Mouse (Mus musculus): ENCODE measurements at regions not wholly inside any gene's neighbourhood (a gene's known extent, or its start where the extent isn't known, plus 50 kb on each side); places are given as distances from the start of the nearest gene placed in this dataset.
"Not testable (repeated sequence)": the region's sequence is repeated elsewhere in the genome, so short reads cannot be mapped to it uniquely, and the experiment has no call there.

DNA sequence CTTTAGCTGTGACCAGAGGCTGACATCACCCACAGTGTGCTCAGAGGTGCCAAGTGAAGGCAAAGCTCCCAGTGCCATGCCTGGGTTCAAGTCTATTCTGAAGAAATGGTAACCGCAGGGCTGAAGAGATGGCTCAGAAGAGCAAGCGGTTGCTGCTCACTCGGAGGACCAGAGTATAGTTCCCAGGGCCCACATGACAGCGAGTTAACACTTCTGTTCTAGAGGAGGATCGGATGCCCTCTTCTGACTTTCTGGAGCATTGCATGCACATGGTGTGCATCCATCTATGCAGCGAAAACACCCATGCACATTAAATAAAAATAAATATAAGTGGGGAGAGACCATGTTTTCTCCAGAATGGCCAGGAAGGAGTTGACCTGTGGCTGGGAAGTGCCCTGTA, 209.5 kb downstream of the Sorl1 start:
- no peak for ATAC-seq (replicated peaks; ENCODE audit: low read depth, poor library complexity, severe bottlenecking)

DNA sequence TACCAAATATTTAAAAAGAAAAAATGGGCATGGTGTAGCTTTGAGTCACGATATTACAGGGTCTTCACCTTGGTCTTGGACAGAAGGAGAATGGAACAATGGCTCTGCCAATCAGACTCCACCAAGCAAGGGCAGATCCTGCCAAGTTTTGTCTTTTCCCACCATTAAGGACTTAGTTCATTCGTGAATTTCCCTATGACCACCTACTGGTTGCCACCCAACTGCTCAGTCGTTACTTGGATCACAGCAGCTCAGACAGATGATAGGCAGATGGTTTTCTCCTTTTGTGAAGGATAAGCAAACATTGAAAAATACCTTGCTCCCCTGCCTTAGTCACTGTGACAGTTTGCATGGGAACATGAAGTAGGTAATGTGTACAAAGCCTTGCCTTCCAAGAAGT, 210.2 kb downstream of the Sorl1 start:
- ATAC-seq (replicated peaks; ENCODE audit: low read depth, poor library complexity, severe bottlenecking): no peak

DNA sequence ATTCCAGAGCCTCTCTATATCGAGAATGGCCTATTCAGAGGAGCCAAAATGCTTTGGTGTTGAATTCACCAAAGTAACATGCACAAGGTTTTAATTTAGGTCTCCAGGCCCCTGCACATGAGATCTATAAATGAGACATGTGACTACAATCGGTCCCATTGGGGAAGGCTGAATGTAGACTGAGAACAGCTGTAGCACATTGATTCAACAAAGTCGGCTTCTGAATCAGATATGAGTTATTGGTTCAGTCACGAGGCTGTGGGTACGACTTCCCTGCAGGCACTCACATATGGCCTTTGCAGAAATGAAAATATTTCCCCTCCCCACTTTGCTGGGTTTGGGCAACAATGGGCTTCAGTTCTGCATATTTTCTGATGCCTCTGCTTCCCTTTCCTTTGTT, 211.6 kb downstream of the Sorl1 start:
- ATAC-seq (replicated peaks; ENCODE audit: low read depth, poor library complexity, severe bottlenecking): no peak

DNA sequence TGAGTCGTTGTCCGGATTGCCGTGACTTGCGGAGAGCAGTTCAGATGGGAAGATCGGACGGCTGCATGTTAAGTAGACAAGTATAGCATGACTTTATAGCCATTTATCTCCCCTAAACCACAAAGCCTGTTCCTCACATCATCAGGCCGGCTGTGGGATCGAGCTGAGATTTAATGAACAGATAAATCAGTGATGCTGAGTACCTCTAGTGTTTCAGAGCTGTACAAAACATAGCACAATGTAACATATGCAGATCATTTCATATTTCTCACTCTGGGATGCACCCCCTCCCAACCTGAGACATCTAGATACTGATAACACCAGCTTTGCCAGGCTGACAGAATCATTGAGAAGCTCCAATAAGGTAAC, 223.5 kb downstream of the Sorl1 start:
- no peak for ATAC-seq (replicated peaks; ENCODE audit: low read depth, poor library complexity, severe bottlenecking)

DNA sequence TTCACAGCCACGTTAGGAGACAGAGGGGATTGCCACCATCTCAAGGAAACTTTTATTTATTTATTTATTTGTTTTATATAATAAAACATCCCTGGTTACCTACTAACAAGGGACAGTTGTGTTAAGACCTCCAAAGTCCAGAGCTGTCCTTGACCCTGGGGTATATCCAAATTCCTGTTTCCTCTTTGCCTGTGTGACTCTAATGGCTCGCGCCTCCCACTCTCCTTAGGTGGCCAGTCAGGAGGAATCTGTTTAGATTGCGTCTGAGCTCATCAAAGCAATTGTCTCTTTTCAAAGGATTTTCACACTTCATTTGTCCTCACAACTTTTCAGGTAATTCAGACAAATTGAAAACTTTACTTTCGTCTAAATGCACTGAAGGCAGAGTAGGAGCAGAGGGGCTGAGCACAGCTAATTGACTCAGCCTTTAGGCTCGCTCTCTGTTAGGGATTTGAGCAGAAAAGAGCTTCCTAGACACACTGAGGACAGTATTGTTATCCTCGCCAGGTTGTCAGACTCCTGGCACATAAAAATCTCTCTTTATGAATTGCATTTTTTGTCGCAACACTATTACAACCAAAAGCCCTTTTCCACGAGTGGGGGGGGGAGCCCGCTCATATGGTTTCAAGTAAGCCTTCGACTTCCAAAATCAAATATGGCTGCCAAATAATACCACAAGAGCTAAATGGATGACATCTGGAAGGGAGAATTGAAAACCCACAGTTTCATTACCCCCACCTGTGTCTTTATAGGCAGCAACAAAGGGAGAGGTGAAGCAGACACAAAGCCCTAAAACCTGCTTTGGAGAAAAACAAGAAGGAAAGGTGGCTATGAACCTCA, 224.1 kb downstream of the Sorl1 start:
- no peak for ATAC-seq (replicated peaks; ENCODE audit: low read depth, poor library complexity, severe bottlenecking)

DNA sequence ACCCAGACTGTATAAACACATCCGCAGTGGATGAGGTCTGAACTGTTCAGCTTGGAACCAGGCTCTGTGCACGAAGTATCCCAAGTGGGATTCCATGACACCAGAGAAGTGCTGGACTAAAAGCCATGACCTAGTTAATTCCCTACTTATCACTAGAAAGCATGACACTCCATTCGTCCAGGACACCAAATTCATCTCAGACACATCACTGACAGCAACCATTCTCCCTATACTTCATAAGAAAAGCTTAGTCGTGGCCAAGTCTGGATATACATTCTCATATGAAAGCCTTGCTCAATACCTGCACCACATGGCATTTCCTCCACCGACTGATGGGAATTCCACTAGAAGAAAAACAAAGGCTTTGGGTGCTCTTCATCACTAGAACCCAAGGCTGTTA, 229.0 kb downstream of the Sorl1 start:
- ATAC-seq (replicated peaks; ENCODE audit: low read depth, poor library complexity, severe bottlenecking): no peak

DNA sequence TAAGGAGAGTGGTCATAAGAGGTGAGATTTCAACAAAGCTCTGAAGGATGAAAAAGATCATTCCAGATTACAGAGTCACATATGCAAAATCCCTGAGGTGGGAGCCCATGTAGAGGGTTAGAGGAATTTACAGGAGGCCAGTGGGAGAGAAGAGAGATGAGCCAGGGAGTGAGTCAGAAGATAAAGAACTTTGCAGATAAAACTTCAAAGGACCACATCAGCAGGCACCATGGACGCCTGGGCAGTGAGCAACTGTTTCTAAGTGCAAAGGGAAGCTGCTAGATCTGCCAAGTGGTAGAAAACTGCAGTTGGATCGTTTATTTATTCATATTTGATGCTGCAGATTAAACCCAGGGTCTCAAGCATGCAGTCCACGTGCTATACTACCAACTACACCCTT, 231.3 kb downstream of the Sorl1 start:
- no peak for ATAC-seq (replicated peaks; ENCODE audit: low read depth, poor library complexity, severe bottlenecking)

DNA sequence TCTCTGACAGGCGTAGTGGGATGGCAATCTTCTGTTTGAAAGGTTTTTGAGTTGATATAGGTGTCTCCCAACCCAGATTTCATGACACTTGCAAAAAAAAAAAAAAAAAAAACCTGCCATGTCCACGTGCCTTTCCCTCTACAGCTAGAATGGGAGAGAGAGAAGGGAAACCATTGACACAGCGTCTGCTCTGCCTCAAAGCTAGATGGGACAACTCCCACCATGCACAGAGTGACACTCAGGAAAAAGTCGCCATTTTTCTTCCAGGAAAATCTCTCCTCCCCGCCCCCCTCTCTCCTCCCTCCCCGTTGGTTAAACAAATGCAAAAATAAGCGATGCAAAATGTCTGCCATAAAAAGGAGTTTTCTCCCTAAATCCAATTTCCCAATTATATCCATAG, 232.9 kb downstream of the Sorl1 start:
- no peak for ATAC-seq (replicated peaks; ENCODE audit: low read depth, poor library complexity, severe bottlenecking)

DNA sequence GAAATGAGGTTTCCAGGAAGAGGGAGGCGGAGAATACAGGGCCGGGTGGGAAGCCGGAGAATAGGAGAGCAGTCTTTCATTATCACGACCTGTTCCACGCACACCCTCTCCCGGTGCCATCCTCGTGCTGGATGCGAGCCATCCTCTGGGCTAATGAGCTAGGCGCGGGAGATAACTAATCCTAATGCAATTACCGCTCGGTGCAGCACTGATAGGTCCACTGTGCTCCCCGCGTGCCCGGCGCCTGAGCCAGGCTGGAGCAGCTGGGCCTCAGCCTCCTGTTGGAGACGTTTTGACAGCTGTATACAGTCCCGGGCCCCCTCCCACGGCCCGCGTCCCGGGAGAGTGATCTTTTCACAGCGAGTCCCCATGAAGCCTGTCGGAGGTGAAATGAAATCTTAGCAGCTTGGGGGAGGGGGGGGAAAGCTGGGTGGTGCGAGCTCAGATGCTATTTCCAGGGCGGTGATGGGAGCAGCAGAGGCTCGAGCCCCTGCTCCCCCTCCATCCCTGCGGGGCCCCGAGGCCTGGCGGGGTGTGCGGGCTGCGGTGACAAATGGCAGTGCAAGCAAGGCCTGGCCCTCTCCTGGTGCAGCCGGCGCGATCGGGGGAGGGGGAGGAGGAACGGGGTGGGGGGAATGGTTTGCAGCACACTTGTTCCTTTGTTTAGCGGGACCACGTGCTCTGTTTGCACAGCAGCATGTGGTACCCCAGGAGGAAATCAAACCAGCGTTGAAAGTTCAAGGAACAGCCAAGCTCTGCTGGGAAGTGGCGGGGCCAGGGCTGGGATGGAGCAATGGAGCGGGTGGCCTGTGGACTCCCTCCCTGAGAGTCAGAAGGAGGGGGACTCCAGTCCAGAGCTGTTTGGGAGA, 233.6 kb downstream of the Sorl1 start:
- ATAC-seq (replicated peaks; ENCODE audit: low read depth, poor library complexity, severe bottlenecking): 0 out of 2 replicates have a peak, but pooled peaks have one; percentile 22

DNA sequence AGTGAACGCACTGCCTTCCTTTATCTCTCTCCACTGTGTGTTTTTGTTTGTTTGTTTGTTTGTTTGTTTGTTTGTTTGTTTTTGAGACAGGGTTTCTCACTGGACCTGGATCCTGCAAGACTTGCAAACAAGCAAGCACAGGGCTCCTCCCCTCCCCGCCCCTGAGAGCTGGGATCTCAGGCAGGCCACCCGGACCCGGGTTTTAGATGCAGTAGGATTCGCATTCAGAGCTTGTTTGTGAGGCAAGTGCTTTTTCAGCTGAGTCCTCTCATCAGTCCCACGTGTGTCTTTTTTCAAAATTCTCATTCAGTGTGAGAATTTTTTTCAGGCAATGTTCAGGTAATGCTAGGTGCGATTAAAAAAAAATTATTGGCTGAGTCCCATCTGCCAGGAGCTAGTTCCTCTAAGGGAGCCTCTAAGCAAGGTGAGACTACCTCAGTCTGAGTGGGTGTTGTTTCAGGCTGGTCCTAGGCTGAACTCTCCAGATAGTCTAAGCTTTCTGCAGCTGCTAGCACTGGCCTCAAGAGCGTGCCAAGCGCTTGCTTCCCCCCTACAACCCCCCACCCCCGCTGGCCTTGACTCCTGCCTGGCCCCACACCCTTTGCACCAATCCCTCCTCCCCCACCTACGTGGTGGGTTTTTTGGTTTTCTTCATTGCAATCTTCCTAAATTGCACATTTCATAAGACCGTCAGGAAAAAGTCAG, 234.4 kb downstream of the Sorl1 start:
- ATAC-seq (replicated peaks; ENCODE audit: low read depth, poor library complexity, severe bottlenecking): 0 out of 2 replicates have a peak, but pooled peaks have one; percentile 15

DNA sequence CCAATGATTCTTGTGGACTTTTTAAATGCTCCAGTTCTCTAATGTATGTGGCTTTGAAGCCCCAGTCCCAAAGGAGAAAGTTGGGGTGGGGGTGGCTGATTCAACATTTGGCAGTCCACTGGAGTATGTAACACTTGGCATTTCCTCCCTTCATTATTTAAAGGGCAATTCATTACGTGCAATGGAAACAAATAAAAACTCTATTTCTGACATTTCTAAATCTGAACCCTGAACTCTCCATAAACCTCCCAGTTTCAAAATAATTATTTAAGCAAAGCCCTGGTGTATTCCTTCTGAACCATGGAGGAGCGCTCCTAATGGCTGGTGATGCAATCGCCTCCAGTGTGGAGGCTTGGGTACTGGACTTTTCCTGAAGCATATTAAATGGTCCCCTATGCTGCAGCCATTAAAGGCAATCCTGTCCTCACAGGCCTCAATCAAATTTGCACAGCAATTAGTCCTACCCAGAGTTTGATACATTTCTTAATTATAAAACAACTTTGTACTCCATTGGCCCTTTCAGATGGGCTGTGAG, 235.4 kb downstream of the Sorl1 start:
- no peak for ATAC-seq (replicated peaks; ENCODE audit: low read depth, poor library complexity, severe bottlenecking)

DNA sequence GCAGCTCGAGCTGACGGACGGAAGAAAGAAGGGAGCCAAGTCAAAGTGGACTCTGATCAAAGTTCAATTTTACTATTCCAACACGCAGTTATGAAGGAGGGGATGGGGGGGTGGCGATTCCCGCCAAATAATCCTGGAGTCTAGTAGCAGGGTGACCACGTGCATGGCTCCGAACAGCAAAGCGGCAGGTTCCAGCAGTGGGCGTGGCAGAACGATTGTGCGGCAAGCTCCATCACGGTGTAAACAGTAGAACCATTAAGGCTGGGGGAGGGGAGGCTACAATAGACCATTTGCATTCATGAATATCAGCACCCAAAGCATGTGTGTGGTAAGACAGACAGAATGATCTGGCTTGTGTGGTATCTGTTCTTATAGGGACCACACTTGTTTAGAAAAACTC, 237.6 kb downstream of the Sorl1 start:
- ATAC-seq (replicated peaks; ENCODE audit: low read depth, poor library complexity, severe bottlenecking): not testable (repeated sequence)

DNA sequence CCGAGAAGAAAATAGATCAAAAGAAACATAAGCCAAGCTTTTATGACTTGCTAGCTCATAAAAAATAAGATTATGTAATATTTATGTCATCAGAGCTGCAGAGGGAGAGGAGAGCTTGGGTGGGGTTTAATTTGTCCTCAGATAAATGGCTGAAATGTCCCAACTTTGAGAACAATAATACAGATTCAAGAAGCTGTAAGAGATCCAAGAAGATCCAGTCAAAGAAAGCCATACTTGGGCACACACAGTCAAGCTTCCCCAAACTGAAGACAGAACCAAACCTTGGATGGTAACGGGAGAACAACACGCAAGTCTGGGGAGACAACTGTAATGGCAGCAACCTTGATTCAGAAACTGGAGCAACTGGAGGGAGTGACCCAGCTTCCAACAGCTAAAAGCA, 243.6 kb downstream of the Sorl1 start:
- no peak for ATAC-seq (replicated peaks; ENCODE audit: low read depth, poor library complexity, severe bottlenecking)

DNA sequence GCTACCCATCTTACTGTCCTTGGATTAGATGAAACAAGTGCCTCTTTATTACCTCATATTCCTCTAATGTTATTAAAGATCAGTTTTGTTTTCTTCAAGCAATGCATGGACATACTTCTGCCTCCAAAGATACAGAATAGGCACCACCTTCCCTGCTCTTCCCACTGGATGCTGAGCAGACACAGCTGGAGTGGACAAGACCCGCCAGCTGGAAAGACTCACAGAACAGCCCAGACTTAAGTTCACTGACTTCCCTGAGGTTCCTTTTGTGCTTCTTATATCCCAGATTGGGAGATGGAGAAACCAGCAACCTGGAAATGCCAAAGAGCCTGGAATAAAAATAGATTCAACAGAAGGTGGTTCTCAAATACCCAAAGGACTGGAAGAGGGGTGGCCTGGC, 245.0 kb downstream of the Sorl1 start:
- no peak for ATAC-seq (replicated peaks; ENCODE audit: low read depth, poor library complexity, severe bottlenecking)

DNA sequence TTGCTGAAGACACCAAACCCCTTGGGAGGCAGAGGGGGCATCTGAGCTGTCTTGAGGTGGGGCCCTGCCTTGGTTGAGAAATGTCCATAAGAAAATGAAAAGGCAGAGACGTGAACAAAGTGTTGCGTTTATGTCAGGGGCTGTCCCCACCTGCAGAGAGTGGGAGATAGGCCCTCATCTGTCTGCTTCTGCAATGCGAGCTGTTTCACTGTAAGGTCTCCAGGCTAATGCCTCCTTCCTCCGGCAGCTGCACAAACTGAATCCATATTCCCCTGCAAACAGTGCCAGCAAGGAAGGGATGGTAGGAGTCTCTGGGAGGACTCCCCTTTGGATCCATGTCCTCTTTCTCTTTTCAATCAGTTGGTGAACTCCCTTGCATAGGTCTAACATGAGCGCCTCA, 263.0 kb downstream of the Sorl1 start:
- ATAC-seq (replicated peaks; ENCODE audit: low read depth, poor library complexity, severe bottlenecking): no peak

DNA sequence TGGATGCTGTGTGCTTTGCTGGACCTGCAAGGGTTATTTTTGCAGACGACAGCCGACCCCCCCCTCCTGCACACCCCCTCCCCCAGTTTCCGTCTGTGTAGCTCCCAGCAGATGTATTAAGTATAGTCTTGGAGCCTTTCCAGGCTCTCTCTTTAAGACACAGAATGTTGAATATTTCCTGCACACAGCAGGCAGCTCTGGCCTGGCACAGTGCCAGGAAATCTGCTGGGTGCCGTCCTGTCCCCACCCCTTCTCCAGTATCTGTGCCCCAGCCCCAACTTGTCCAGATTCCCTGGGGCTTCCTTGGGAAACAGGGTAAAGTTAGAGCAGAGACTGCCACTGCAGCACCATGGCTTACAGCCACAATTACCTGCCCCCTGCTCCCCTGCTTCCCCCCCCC, 263.4 kb downstream of the Sorl1 start:
- no peak for ATAC-seq (replicated peaks; ENCODE audit: low read depth, poor library complexity, severe bottlenecking)

DNA sequence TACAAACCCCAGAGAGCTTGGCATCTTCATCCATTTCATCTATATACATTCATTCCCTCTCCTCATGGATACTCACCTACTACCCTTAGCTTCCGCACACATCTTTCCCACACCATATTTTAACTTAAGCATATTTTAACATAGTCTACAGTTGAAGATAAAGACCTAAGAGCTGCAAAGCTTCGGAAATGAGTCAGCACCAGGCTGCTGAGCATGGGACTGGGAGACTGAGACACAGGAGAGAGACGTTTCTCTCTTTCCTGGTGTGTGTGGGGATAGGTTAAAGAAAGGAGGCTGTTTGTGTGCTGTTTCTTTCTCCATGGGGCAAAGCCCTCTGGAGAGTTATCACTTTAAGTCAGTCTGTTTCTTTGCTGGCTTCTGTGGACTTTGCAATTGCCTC, 264.3 kb downstream of the Sorl1 start:
- no peak for ATAC-seq (replicated peaks; ENCODE audit: low read depth, poor library complexity, severe bottlenecking)

DNA sequence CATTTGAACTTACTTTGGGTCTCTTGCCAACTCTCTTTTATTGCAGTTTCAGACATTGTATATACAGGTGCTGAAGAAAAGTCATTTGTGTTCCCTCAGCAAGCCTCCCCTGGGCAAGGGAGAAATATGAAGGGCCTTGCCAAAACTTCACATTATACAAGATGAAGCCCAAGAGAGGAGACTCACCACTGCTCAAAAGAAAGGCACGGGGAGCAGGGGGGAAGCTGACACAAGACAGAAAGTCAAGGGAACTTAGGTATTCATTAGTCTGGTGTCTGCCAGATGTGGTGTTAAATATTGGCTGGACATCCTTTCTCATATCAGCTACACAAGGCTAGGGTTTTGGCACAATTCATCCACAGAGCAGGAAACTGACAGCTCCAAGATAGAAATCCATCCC, 272.0 kb downstream of the Sorl1 start:
- ATAC-seq (replicated peaks; ENCODE audit: low read depth, poor library complexity, severe bottlenecking): no peak

DNA sequence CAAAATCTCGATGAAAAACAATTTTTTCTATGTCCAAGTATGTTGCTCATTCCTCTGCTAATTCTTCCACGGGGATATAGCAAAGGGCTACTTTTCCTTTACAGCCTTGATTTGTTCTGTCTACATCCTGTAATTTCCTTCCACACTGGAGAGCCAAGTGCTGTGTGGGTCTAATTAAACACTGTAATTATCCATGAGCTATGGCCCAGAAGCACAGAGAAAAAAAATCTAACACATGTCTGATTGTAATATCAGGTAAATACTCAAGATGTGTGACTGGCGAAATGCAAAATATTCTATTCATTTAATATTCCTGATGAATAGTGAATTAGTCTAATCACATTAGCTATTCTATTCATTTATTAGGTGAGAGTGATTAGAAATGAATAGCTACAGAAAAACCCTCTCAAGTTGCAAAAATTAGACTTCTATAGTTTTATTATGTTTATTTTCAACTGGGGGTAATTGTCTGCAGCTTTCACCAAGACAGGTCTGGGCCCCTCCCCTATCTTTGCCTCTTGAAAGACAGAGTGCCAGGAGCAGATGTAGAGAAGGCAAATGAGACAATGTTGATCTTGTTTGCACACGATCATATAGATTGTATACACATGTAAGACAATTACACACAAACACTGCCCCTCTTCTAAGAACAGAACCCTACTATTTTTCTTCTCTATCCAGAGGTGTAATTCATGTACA, 274.3 kb downstream of the Sorl1 start:
- ATAC-seq (replicated peaks; ENCODE audit: low read depth, poor library complexity, severe bottlenecking): no peak

DNA sequence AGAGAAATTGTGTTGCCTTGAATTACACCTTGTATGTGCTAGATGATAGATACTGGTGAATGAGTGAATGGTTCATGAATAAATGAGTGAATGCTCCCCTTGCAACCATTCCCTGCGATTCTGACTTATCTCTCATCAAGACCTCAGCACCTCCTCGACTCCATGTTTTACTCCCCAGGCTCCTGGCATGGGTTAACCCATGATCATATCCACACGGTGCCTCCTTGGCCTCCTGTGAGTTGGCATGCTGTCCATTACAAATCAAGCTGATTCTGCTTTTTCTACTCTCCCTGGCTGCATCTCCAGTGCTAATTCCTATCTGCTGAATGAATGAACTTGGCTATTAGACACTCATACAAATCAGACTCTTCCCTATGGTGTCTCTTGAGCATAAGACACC, 279.5 kb downstream of the Sorl1 start:
- ATAC-seq (replicated peaks; ENCODE audit: low read depth, poor library complexity, severe bottlenecking): no peak

All from common myeloid progenitor, adult 5-6 weeks (primary cell).